Mouse (Mus musculus) NIH3T3 (cell line): ENCODE data around the gene F12.
A peak's percentile ranks its signal among the peaks of the same experiment; 100 is the strongest.

Experiments used
- DNase-seq: peaks from one replicate; pipeline ENCODE4 v3.0.0-alpha.2; 2012; ENCODE audit warnings: low read depth

The F12 gene

GRCm38 (mm10) chr13:55426613-55427012, at the start of gene F12:
TSS of gene F12 (minus strand) at chr13:55426793.
- no peak for DNase-seq

GRCm38 (mm10) chr13:55476256-55476655, 49.7 kb upstream of the F12 start:
- no peak for DNase-seq

GRCm38 (mm10) chr13:55475750-55476149, 49.2 kb upstream of the F12 start:
- no peak for DNase-seq

- DNase-seq = peak; percentile 41
Observed at GRCm38 (mm10) chr13:55474621-55475069, 48.1 kb upstream of the F12 start.

GRCm38 (mm10) chr13:55473961-55474360, 47.4 kb upstream of the F12 start:
- no peak for DNase-seq

GRCm38 (mm10) chr13:55473076-55473831, 46.7 kb upstream of the F12 start:
- DNase-seq = peak; percentile 41

- peak; percentile 69 for DNase-seq
Observed at GRCm38 (mm10) chr13:55472132-55473022, 45.8 kb upstream of the F12 start.

- no peak for DNase-seq
Observed at GRCm38 (mm10) chr13:55471819-55472131, 45.2 kb upstream of the F12 start.

- peak; percentile 90 for DNase-seq
Observed at GRCm38 (mm10) chr13:55471156-55471818, 44.7 kb upstream of the F12 start.

- no peak for DNase-seq
Observed at GRCm38 (mm10) chr13:55470372-55470771, 43.8 kb upstream of the F12 start.

GRCm38 (mm10) chr13:55468851-55469560, 42.4 kb upstream of the F12 start:
- peak; percentile 78 for DNase-seq

GRCm38 (mm10) chr13:55465830-55466440, 39.3 kb upstream of the F12 start:
- no peak for DNase-seq

GRCm38 (mm10) chr13:55465184-55465583, 38.6 kb upstream of the F12 start:
- DNase-seq = peak; percentile 82

GRCm38 (mm10) chr13:55464027-55464884, 37.7 kb upstream of the F12 start, which contains the start of gene Prr7:
TSS of gene Prr7 (plus strand) at chr13:55464267.
- peak; percentile 69 for DNase-seq

- DNase-seq = no peak
Observed at GRCm38 (mm10) chr13:55463399-55464026, 36.9 kb upstream of the F12 start.

- DNase-seq = no peak
Observed at GRCm38 (mm10) chr13:55462965-55463364, 36.4 kb upstream of the F12 start.

- no peak for DNase-seq
Observed at GRCm38 (mm10) chr13:55451785-55452549, 25.4 kb upstream of the F12 start.

- DNase-seq = no peak
Observed at GRCm38 (mm10) chr13:55451296-55451695, 24.7 kb upstream of the F12 start.

GRCm38 (mm10) chr13:55450511-55450980, 24.0 kb upstream of the F12 start:
- peak; percentile 57 for DNase-seq
